Mouse (Mus musculus): Measurements from ENCODE around the gene Smcr8.
"Not testable (repeated sequence)": the region's sequence is repeated elsewhere in the genome, so short reads cannot be mapped to it uniquely, and the experiment has no call there.

Smcr8 gene

DNA sequence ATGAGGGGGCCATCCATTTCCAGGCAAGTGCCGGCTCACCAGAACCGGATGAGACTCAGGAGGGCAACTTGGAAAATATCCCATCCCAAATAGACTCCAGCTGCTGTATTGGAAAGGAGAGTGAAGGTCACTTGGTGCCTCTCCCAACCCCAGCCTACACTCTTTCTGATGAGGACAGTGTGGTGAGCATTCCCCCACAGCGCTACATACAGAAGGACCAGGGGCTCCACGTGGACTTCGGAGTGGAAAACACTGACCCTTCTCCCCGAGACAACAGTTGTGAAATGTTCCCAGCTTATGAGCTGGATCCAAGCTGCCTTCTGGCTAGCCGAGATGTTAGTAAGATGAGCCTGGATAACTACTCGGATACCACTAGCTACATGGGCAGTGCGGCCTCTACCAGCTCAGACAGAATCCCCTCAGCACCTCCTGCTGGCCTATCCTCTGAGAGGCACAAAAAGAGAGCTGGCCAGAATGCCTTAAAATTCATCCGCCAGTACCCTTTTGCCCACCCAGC, 2.4 kb downstream of the Smcr8 start:
- no peak for DNase-seq (ENCODE audit: low read depth in 2 of 2, low spot score in 2 of 2)

DNA sequence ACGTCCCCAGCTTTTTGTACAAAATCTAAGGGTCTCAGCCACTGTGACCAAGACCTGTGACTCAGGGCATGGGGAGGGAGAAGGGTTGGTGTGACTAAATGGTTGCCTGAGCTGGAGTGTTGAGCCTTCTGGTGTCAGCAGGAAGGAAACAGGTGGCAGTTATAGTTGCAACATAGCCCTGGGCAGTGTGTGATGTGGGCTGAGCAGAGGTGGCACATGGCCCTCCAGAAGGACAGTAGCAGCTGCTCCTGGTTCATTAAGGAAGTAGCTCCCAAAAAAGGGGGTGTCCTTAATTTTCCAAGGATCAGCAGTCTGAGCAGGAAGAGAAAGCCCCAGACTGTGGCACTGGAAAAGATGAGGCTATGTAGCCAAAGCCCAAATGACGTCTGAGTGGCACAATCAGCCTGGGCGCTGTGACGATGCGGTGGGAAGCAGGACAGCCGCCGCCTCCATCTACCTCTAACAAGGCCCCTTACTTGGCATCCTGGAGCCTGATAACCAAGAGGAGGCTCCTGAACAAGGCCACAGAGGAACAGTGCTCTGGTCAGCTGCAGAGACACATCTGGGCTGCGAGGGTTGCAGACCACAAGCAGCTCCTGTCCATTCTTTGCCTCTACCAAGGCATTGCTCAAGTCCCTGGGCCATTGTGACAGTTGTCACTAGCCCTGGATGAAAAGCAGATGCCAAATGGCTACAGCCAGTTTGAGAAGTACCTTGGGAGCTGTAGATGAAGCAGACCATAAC, 7.0 kb downstream of the Smcr8 start:
- DNase-seq (ENCODE audit: low read depth in 2 of 2, low spot score in 2 of 2), result no peak

DNA sequence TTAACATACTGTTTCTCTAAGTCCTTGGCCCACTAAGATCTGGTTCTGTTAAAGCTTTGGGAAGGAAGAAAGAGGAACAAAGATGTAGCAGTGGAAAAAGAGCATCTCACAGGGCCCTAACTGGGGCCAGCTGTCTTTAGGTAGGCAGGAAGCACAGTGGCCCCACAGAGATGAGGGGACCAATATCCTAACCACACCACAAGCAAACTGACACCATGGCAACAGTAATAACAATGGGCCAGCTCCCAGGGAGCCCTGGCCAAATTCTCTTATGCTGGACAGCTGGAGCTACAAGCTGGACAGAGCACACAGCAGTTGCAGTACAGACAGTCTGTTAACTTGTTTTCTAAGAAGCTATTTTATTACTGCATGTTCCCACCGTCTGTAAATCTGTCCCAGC, 10.3 kb downstream of the Smcr8 start:
- no peak for DNase-seq (ENCODE audit: low read depth in 2 of 2, low spot score in 2 of 2)

DNA sequence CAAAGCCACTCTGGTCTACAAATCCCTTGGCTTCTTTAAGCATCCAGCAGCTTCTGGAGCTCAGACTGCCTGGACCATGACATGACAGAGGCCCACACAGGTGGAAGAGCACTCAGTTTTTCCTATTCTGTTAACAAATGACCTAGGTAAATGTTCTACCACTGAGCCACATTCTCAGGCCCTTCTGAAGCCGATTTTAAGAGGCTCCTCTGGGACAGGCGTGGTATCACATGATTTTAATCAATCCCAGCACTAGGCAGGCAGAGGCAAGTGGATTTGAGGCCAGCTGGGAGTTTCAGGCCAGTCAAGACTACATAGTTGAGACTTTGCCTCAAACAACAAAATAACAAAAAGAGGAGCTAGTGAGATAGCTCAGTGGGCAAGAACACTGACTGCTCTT, 13.1 kb downstream of the Smcr8 start:
- no peak for DNase-seq (ENCODE audit: low read depth in 2 of 2, low spot score in 2 of 2)

DNA sequence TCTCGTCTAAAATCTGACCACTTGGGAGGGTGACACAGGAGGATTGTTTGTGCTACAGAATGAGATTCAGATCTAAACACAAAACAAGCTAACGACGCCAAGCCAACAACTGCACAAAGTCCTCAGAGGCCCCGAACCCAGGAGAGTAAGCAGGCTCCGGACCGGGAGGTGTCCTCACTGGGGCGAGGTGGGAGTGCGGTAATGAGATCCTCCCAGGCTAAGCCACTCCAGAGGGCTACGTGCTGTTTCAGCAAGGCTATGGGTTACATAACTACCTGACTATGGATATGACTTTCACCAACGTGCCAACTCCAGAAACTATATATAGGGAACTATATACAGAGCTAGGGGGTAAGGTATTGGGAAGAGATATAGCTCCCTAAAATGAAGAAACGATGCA, 19.0 kb downstream of the Smcr8 start:
- no peak for DNase-seq (ENCODE audit: low read depth in 2 of 2, low spot score in 2 of 2)

DNA sequence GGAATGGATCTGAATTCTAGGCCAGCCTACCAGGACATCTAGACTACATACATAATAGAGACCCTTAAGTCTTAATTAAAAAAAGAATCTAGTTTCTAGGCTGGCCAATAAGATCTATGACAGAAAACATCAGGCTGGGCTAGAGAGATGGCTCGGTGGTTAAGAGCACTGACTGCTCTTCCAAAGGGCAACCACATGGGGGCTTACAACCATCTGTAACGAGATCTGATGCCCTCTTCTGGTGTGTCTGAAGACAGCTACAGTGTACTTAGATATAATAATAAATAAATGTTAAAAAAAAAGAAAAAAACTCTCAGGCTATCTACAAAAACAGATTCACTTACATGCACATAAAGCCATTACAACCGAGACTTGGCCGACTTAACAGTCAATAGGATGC, 22.7 kb downstream of the Smcr8 start:
- DNase-seq (ENCODE audit: low read depth in 2 of 2, low spot score in 2 of 2), result no peak

DNA sequence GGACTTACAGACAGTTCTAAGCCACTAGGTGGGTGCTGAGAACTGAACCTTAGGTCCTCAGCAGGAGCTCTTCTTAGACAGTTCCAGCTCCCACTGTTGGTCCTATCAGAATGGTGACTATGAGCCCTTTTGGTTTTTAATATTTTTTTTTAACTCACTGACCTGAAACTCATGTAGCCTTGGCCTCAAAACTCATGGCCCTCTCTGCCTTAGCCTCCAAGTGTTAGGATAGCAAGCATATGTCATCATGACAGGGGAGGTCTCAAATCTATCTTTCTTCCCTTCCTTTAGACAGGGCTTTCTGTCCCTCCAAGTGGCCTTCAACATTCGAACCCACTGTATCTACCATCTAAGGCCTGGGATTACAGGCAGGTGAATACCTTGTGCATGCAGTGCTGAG, 23.6 kb downstream of the Smcr8 start:
- DNase-seq (ENCODE audit: low read depth in 2 of 2, low spot score in 2 of 2), result no peak

DNA sequence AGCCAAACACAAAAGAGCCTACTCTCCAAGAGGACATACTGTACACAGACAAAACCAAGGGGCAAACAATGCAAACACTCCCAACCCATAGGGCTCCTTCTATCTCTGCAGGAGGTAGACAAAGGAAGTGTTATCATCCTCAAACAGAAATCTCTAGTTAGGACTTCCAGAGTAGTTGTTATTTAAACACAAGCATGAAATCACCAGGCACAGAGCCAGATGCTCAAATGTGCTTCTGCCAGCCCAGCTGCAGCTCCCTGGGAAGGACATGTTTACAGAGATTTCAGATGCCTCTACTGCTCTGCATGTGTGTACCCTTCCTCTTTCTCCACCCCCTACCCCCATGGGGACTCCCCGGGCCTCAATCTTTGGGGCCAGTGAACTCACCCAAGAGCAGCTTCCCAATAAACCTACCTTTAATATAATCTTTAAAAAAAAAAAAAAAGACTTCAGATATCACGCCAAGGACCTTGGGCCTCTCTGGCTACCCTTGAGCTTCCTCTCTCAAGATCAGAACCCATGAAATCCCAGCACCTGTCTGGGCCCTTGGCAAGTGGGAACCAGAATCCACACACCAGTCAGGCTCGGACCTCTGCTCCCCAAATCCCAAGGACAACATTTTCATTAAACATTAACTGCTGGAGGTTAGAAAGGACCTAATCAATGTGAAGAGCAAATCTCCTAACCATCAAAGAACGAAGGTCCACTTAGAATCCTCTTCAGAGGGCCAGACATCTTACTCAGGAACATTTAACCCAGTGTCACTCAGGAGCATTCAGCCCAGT, 31.2 kb downstream of the Smcr8 start:
- no peak for DNase-seq (ENCODE audit: low read depth in 2 of 2, low spot score in 2 of 2)

DNA sequence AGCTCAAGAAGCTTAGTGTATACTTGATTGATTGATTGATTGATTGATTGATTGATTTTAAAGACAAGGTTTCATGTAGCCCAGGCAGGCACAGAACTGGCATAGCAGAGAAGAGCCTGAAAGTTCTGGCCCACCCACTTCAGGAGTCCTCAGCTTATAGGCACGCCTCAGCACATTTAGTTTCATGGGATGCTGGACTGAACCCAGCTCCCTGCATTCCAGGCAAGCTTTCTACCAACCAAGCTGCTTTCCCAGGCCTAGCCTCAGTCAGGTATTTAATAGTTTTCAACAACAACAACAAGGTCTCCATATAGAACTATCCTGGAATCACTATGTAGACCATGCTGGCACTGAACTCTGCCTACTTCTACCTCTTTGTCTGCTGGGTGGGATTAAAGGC, 32.2 kb downstream of the Smcr8 start:
- no peak for DNase-seq (ENCODE audit: low read depth in 2 of 2, low spot score in 2 of 2)

DNA sequence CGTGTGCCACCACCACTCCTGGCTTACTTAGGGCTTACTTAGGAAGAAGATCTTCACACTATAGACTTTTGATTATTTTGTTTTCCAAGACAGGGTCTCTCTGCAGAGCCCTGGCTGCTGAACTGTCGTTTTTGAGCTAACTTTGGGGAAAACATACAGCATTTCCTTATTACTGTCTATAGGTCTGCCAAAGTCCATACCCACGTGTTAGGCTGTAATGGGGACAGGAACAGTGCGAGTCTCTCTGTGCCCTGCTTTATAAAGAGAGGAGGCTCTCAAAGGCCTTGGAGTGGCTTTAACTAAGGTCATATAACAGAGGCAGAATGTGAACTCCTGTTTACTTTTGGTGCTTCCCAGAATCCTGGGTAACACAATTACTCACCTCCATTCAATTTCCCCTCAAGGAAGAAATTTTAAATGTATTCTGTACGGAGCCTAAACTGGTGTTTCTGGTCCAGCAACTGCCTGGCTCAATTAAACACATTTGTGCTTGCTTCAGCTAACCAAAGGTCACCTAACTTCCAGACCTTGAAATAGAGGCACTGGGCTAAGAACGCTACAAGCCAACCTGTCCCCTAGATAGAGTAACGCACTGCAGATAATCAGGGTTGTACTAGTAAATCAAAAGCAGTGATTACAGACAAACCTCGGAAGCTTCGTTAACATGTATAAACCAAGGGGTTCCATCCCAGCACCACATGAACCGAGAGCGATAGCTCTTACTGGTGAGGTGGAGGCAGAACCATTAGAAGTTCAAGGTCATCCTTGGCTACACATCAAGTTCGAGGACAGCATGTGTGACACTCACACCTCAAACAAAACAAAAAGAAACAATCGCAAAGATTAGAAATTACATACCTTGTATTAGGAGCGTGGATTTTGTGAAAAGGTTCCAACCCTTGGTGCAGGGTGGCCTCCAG, 33.0 kb downstream of the Smcr8 start:
- DNase-seq (ENCODE audit: low read depth in 2 of 2, low spot score in 2 of 2), result no peak

DNA sequence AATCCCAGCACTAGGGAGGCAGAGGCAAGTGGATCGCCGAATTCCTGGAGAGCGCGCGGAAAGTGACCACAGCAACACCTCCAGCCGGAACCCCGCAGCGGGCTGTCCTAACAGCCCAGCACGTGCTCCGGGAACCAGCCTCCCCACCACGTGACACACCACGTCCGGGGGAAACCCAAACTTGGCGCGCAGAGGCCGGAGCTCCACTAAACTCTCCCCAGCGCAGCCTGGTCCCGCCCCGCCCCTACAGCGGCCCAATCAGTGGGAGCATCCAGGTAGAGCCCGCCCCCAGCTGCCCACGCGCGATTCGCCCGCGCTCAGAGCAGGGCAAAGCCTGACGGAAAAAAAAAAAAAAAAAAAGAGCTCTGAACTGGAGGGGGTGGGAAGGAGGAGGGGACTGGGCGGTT, 33.7 kb downstream of the Smcr8 start:
- peak; percentile 82 to 89 for DNase-seq (ENCODE audit: low read depth in 2 of 2, low spot score in 2 of 2)

DNA sequence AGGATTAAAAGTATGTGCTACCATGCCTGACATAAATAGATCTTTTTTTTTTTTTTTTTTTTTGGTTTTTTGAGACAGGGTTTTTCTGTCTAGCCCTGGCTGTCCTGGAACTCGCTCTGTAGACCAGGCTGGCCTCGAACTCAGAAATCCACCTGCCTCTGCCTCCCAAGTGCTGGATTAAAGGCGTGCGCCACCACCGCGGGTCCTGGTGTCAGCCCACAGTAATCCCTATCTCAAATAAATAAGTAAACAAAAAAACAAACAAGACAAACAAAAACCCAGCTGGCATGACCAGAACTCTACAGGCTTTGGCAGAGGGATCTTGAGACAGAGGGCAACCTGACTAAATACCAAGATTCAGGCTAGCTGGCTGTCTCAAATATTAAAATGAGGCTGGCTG, 34.3 kb downstream of the Smcr8 start, which contains the start of gene Shmt1:
Gene Shmt1 (minus strand): TSS at position 101 of the 400 bp plus-strand sequence.
- not testable (repeated sequence) for DNase-seq (ENCODE audit: low read depth in 2 of 2, low spot score in 2 of 2)

DNA sequence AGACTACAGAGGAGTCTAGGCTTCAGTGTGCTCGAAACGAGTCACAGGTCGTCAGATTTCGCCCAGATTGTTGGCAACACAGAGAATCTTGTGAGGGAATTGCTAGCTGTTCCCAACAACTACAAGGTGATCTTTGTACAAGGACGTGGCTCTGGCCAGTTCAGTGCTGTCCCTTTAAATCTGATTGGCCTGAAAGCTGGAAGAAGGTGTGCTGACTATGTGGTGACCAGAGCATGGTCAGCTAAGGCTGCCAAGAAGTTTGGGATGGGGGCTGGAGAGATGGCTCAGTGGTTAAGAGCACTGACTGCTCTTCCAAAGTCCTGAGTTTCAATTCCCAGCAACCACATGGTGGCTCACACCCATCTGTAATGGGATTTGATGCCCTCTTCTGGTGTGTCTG, 39.1 kb downstream of the Smcr8 start:
- DNase-seq (ENCODE audit: low read depth in 2 of 2, low spot score in 2 of 2), result no peak

DNA sequence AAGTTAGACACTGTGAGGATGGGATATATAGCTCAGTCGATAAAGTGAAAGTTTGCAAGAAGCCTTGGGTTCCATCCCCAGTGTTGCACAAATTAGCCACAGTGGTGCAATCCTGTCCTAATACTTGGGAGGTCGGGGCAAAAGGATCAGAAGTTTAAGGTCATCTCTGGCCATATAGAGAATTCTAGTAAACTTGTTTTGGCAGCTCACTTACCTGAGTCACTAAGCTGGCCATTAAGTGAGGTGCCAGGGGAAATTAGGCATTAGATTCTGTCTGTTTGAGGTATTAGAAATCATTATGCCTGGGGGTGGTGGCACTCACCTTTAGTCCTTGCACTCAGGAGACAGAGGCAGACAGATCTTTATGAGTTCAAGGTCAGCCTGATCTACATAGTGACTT, 46.4 kb downstream of the Smcr8 start:
- no peak for DNase-seq (ENCODE audit: low read depth in 2 of 2, low spot score in 2 of 2)

DNA sequence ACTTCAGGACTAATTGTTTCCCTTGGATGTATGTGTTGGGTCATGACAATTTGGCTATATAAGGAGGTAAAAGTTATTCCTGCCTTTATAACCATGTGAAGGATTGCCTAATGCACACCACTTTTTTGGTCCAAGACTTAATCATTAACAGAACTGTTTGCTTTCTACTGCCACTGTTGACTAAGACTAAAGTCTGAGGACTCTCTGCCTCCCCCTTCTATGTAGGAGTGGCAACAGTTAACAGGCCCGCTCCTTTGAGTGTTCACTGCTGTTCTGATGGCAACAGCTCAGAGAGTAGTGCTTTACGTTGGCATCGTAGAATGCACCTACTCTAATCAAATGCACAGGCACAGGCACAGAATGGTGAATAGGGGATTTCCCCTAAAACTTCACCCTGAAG, 47.9 kb downstream of the Smcr8 start:
- DNase-seq (ENCODE audit: low read depth in 2 of 2, low spot score in 2 of 2), result no peak

DNA sequence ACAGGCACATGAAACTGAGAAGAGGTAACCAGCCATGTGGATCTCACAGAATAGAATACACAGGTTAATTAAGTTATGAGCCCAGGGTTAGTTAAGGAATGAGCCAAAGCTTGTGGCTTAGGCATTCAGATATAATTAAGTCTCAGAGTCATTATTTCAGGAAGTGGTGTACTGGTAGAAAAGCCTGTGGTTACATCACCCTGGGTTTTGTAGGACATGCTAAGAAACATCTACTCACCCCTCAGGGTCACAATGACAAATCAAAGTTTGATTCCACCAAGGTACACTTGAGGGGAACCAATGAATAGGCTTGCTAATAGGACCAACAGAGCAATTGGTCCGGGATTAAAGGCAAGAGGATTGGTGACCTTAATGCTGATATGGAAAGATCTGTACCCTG, 49.4 kb downstream of the Smcr8 start:
- DNase-seq (ENCODE audit: low read depth in 2 of 2, low spot score in 2 of 2), result no peak

DNA sequence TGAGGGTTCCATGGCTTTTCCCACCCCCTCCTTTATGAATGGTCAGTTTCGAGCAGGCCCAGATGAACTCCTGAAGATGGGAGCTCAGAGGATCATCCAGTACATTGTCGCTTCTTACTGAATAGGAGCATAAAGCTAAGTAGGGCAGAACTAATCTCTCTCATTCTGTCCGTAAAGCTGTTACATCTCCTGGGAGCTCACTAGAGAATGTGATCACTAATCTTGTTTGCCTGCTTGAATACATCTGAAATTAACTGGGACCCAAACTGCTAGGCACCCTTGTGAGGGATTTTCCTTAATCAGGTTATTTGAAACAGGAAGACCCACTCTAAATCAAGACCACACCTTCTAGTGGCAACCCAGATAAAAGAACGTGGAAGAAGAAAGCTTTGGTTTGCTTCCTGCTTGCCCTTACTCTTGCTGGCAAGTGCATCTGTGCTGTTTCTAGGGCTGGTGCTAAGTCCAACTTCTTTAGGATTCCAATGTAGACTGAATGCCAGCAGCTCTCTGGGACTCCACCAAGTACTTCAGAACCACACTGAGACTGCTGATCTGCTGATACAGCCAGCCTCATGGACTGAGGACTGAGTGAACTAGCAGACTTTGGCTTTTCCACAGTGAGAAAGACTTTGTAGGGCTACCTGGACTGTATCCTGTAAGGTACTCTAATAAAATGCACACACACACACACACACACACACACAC, 50.1 kb downstream of the Smcr8 start:
- no peak for DNase-seq (ENCODE audit: low read depth in 2 of 2, low spot score in 2 of 2)

DNA sequence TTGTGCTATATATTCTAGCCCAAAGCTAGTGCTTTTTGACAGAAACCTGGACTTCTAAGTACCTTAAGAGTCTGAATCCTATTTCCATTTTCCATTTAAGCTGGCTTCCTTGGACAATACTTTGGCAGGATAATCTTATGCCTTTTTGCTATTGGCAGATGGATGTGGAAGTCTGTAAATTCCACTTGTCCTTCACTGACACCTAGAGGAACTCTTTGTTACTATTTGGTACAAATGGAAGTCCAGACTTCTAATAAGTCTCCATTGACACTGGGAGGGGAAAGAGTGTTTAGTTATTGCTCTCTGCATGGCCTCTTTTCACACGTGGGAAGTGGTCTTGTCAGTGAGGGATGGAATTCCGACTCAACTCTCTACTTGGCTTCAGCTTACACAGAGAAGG, 51.6 kb downstream of the Smcr8 start:
- DNase-seq (ENCODE audit: low read depth in 2 of 2, low spot score in 2 of 2), result no peak

DNA sequence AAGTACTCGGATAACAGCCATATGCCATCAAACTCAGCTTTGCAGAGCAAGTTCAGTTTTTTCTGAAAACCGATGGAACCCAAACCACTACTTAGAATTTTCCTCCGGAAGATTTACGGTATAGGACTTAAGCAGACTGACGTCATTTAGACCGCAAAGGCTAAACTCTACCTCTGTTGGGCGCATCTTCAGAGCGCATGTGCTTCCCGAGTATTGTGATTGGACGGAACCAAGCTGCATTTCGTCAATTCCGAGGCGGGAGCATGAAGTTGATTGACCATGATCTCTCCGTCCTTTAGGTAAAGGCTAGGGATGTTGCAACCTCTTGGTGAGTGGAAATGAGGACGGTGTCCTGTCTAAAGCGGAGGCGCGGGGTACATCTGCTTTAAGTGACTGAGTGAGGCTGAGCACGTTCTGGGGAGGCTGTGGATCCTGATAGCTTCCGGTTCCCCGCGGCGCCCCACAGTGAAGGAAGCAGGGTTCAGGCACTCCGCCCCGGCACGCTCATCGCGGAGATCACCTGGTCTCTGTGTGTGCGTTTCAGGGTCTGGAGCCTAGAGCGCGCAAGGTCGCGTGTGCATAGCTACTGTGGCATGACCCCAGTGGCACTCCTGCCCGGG, 53.2 kb downstream of the Smcr8 start, which contains the start of gene Dhrs7b:
Gene Dhrs7b (plus strand): TSS at position 199 of the 620 bp plus-strand sequence.
- peak; percentile 82 to 88 for DNase-seq (ENCODE audit: low read depth in 2 of 2, low spot score in 2 of 2)

DNA sequence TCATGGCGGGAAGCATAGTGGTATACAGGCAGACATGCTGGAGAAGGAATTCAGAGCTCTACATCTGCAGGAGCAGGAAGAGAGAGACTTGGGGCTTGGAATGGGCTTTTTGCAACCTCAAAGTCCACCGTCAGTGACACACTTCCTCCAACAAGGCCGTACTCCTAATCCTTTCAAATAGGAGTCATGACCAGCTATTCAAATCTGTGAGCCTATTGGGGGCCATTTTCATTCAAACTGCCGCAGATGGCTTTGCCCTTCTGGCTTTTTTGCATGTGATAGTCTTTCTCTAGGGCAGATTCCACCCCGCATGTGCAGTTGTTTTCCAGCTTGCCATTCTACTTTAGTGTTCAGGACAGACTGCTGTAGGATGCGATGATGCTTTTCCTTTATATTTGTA, 59.6 kb downstream of the Smcr8 start:
- no peak for DNase-seq (ENCODE audit: low read depth in 2 of 2, low spot score in 2 of 2)
